Mouse (Mus musculus): ENCODE data around the gene Rnf13. TPM values are rescaled to one million over a fixed set of nuclear protein-coding genes. Genes with fewer than 3 reads are reported as not detected.
"Not testable (repeated sequence)": the region's sequence is repeated elsewhere in the genome, so short reads cannot be mapped to it uniquely, and the experiment has no call there.

Rnf13 gene
- polyA plus RNA-seq, 1 experiment from 2014 or later = 30.5 TPM

- ATAC-seq (ENCODE audit: low read depth) (no peak), DNase-seq (no peak)
- no peaks in the 10 kb centered on the region for H3K36me3 ChIP-seq
- H3K9me3 ChIP-seq (replicated peaks) = no peaks in the 10 kb centered on the region
- H3K9ac ChIP-seq = no peak overlapping the region
- 64% methylated on average over 4 of the region's 4 CpGs for WGBS (ENCODE audit: insufficient replicate concordance)
- no peaks in the 10 kb centered on the region for H3K27me3 ChIP-seq
- no peak overlapping the region for H3K4me3 ChIP-seq (replicated peaks)
- H3K4me1 ChIP-seq (replicated peaks) = no peaks in the 10 kb centered on the region
- H3K27ac ChIP-seq = no peak overlapping the region
- H3K4me2 ChIP-seq = no peak overlapping the region
These were observed 52.6 kb downstream of the Rnf13 start for GRCm38 (mm10) chr3:57788472-57788871.

GRCm38 (mm10) chr3:57789005-57789962, 53.4 kb downstream of the Rnf13 start:
- Histone ChIP-seq H3K9me3 (replicated peaks) (no peaks in the 10 kb centered on the region), H3K9ac (no peak overlapping the region), H3K4me3 (replicated peaks) (no peak overlapping the region), H3K27me3 (no peaks in the 10 kb centered on the region), H3K4me1 (replicated peaks) (no peaks in the 10 kb centered on the region), H3K27ac (no peak overlapping the region), H3K4me2 (no peak overlapping the region), H3K36me3 (no peaks in the 10 kb centered on the region)
- DNase-seq (no peak), ATAC-seq (ENCODE audit: low read depth) (no peak)
- WGBS (ENCODE audit: insufficient replicate concordance) = 67% methylated on average over 7 of the region's 7 CpGs

- H3K4me1 ChIP-seq (replicated peaks) = no peaks in the 10 kb centered on the region
- H3K9me3 ChIP-seq (replicated peaks) = no peaks in the 10 kb centered on the region
- H3K27me3 ChIP-seq = no peaks in the 10 kb centered on the region
- no peaks in the 10 kb centered on the region for H3K36me3 ChIP-seq
- DNase-seq (no peak), ATAC-seq (ENCODE audit: low read depth) (no peak)
- no peak overlapping the region for H3K9ac ChIP-seq
- H3K27ac ChIP-seq = no peak overlapping the region
- no peak overlapping the region for H3K4me2 ChIP-seq
- WGBS (ENCODE audit: insufficient replicate concordance) = 70% methylated on average over 3 of the region's 3 CpGs
- H3K4me3 ChIP-seq (replicated peaks) = no peak overlapping the region
These were observed 55.2 kb downstream of the Rnf13 start for GRCm38 (mm10) chr3:57791104-57791503.

GRCm38 (mm10) chr3:57795071-57795470, 59.2 kb downstream of the Rnf13 start:
- not testable (repeated sequence) for H3K27ac ChIP-seq; H3K36me3 ChIP-seq; H3K9me3 ChIP-seq (replicated peaks); H3K4me3 ChIP-seq (replicated peaks); H3K9ac ChIP-seq; H3K4me2 ChIP-seq; DNase-seq; H3K27me3 ChIP-seq; ATAC-seq (ENCODE audit: low read depth); H3K4me1 ChIP-seq (replicated peaks)
- 68% methylated on average over 6 of the region's 6 CpGs for WGBS (ENCODE audit: insufficient replicate concordance)

GRCm38 (mm10) chr3:57815447-57815846, 79.6 kb downstream of the Rnf13 start:
- no peaks in the 10 kb centered on the region for H3K4me1 ChIP-seq (replicated peaks)
- no peak overlapping the region for H3K9ac ChIP-seq
- ATAC-seq (ENCODE audit: low read depth) (no peak), DNase-seq (no peak)
- H3K4me3 ChIP-seq (replicated peaks) = no peak overlapping the region
- no peak overlapping the region for H3K27ac ChIP-seq
- 79% methylated on average over 6 of the region's 6 CpGs for whole genome bisulfite sequencing (ENCODE audit: insufficient replicate concordance)
- H3K9me3 ChIP-seq (replicated peaks) = no peaks in the 10 kb centered on the region
- H3K36me3 ChIP-seq = no peaks in the 10 kb centered on the region
- no peak overlapping the region for H3K4me2 ChIP-seq
- no peaks in the 10 kb centered on the region for H3K27me3 ChIP-seq

DNA sequence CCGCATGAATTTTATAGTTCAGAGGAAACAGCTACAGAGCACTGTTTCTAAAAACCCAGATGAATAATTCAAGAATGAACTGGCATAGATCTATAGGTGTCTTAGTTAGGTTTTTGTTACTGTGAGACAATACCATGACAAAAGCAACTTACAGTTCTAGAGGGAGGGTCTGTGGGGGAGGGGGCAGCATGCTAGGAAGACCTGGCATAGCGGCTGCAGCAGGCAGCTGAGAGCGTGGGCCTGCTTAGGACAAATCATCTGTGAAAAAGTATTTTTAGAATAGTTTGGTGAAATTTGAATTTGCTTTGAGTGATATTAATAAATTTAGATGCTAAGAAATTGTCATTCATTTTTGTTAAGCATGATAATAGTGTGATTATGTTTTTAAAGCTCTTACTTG, 90.0 kb downstream of the Rnf13 start:
- no peak for ATAC-seq (ENCODE audit: low read depth)

DNA sequence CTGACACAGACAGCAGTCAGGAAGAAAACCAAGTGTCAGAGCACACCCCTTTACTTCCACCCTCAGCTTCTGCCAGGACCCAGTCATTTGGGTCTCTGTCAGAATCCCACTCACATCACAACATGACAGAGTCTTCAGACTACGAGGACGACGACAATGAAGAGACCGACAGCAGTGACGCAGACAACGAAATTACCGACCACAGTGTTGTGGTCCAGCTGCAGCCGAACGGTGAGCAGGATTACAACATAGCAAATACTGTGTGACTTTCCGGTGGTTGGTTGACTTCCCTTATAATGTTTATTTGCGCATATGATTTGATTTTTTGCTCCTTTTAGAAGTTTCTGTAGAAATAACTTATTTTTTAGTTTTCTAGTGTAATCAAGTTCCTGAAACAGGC, 97.7 kb downstream of the Rnf13 start:
- H3K9me3 ChIP-seq (replicated peaks) = no peaks in the 10 kb centered on the region
- no peaks in the 10 kb centered on the region for H3K4me1 ChIP-seq (replicated peaks)
- H3K27me3 ChIP-seq = no peaks in the 10 kb centered on the region
- H3K4me2 ChIP-seq = no peak overlapping the region
- no peak for ATAC-seq (ENCODE audit: low read depth)
- DNase-seq = no peak
- H3K4me3 ChIP-seq (replicated peaks) = no peak overlapping the region
- H3K27ac ChIP-seq = no peak overlapping the region
- no peaks in the 10 kb centered on the region for H3K36me3 ChIP-seq
- 79% methylated on average over 11 of the region's 11 CpGs for WGBS (ENCODE audit: insufficient replicate concordance)
- H3K9ac ChIP-seq = no peak overlapping the region

More for the DNA sequence above, 90.0 kb downstream of the Rnf13 start:
- 80% methylated on average over 3 of the region's 3 CpGs for WGBS (ENCODE audit: insufficient replicate concordance)
- Histone ChIP-seq H3K27me3 (no peaks in the 10 kb centered on the region), H3K36me3 (peaks cover 5% of the 10 kb centered on the region; the same call in 1 of the 2 replicates), H3K4me3 (replicated peaks) (no peak overlapping the region), H3K4me2 (no peak overlapping the region), H3K9me3 (replicated peaks) (no peaks in the 10 kb centered on the region), H3K4me1 (replicated peaks) (no peaks in the 10 kb centered on the region), H3K27ac (no peak overlapping the region), H3K9ac (no peak overlapping the region)
- no peak for DNase-seq

- Histone ChIP-seq H3K4me1 (replicated peaks) (no peaks in the 10 kb centered on the region), H3K9ac (no peak overlapping the region), H3K36me3 (no peaks in the 10 kb centered on the region), H3K4me2 (no peak overlapping the region), H3K27ac (no peak overlapping the region), H3K4me3 (replicated peaks) (no peak overlapping the region), H3K9me3 (replicated peaks) (no peaks in the 10 kb centered on the region), H3K27me3 (no peaks in the 10 kb centered on the region)
- no peak for DNase-seq
- ATAC-seq (ENCODE audit: low read depth) = no peak
- WGBS (ENCODE audit: insufficient replicate concordance) = 76% methylated on average over 4 of the region's 4 CpGs
These were observed 101.0 kb downstream of the Rnf13 start for GRCm38 (mm10) chr3:57836911-57837310.

GRCm38 (mm10) chr3:57843775-57844174, 107.9 kb downstream of the Rnf13 start:
- H3K27ac ChIP-seq = no peak overlapping the region
- H3K9me3 ChIP-seq (replicated peaks) = no peaks in the 10 kb centered on the region
- H3K4me3 ChIP-seq (replicated peaks) = no peak overlapping the region
- H3K4me2 ChIP-seq = no peak overlapping the region
- no peaks in the 10 kb centered on the region for H3K36me3 ChIP-seq
- no peak overlapping the region for H3K9ac ChIP-seq
- H3K27me3 ChIP-seq = peaks cover 32% of the 10 kb centered on the region
- no peak for ATAC-seq (ENCODE audit: low read depth)
- no peak for DNase-seq
- peaks cover 19% of the 10 kb centered on the region for H3K4me1 ChIP-seq (replicated peaks)

DNA sequence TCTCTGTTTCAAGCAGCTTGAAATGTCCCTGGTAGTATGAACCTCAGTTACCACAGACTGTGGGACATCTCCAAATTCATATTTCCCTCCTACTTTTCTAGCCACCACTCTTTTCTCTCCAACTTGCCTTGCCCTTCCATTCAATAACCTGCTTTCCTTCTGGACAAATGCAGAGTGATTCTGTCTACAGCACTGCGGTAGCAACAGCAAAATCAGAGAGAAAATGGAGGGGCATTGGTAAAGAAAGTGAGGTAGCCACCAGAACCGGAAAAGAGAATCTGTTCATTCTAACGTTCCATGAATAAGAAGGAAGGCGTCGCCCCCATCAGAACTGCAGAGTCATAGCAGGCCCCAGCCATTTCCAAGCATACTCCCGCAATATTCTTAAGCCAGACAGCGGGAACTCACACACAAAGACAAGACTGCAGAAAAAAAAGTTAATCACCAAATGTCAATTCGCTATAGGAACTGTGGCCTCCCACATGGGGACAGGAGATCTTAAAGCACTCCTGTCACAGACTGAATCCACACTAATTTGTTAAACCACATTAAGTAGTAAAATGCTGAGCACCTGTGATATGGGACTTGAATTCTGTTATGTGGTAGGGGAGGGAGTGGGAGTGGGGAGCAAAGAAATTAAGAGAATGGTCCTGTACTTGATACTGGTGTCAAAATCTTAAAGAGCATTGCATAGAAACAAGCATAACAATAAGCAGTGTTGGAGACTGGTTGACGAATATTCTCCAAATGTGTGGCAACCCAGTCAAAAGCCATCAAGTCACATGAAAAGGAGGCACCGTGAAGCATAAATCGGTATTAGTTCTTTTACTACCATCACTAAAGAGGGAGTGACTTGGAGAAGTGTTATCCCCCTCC, 110.2 kb downstream of the Rnf13 start:
- H3K9me3 ChIP-seq (replicated peaks) = no peaks in the 10 kb centered on the region
- H3K4me3 ChIP-seq (replicated peaks) = peak overlapping the region; percentile 69
- H3K9ac ChIP-seq = no peak overlapping the region
- peak overlapping the region; percentile 89 for H3K4me2 ChIP-seq
- H3K27me3 ChIP-seq = peaks cover 32% of the 10 kb centered on the region
- 40% methylated on average over 11 of the region's 11 CpGs for WGBS (ENCODE audit: insufficient replicate concordance)
- no peak overlapping the region for H3K27ac ChIP-seq
- H3K4me1 ChIP-seq (replicated peaks) = peaks cover 19% of the 10 kb centered on the region
- ATAC-seq (ENCODE audit: low read depth) = no peak
- no peak for DNase-seq
- H3K36me3 ChIP-seq = no peaks in the 10 kb centered on the region

GRCm38 (mm10) chr3:57846662-57846911, 110.7 kb downstream of the Rnf13 start:
- no peaks in the 10 kb centered on the region for H3K36me3 ChIP-seq
- 11% methylated on average over 9 of the region's 9 CpGs for WGBS (ENCODE audit: insufficient replicate concordance)
- peak overlapping the region; percentile 89 for H3K4me2 ChIP-seq
- DNase-seq (no peak), ATAC-seq (ENCODE audit: low read depth) (no peak)
- no peaks in the 10 kb centered on the region for H3K9me3 ChIP-seq (replicated peaks)
- peaks cover 32% of the 10 kb centered on the region for H3K27me3 ChIP-seq
- H3K4me3 ChIP-seq (replicated peaks) = peak overlapping the region; percentile 69
- peak overlapping the region; percentile 55 for H3K9ac ChIP-seq
- no peak overlapping the region for H3K27ac ChIP-seq
- peaks cover 19% of the 10 kb centered on the region for H3K4me1 ChIP-seq (replicated peaks)

Data from liver, embryonic 13.5 days (tissue).